Mouse (Mus musculus) bone marrow, adult 2 months (tissue): ENCODE results near the gene Cacna1g.
"Not testable (repeated sequence)": the region's sequence is repeated elsewhere in the genome, so short reads cannot be mapped to it uniquely, and the experiment has no call there.

ENCODE experiments used
- CTCF ChIP-seq: fragments of 200-500 bp; IDR thresholded peaks from 2 replicates; pipeline ENCODE4 v1.5.1; 2011; ENCODE audit warnings: low read length, control low read depth; ENCODE audit not compliant: control insufficient read depth, insufficient read depth
- POLR2A ChIP-seq: fragments of 200-500 bp; IDR thresholded peaks from 2 replicates; pipeline ENCODE4 v1.6.1; 2011; ENCODE audit warnings: low read depth, mild to moderate bottlenecking, control low read depth, low read length, borderline replicate concordance; ENCODE audit not compliant: control insufficient read depth

- TF ChIP-seq CTCF, POLR2A: not testable (repeated sequence)
Observed at GRCm38 (mm10) chr11:94393490-94393889, 80.5 kb downstream of the Cacna1g start.
